Mouse (Mus musculus): ENCODE data around the gene Dstn.

DNA sequence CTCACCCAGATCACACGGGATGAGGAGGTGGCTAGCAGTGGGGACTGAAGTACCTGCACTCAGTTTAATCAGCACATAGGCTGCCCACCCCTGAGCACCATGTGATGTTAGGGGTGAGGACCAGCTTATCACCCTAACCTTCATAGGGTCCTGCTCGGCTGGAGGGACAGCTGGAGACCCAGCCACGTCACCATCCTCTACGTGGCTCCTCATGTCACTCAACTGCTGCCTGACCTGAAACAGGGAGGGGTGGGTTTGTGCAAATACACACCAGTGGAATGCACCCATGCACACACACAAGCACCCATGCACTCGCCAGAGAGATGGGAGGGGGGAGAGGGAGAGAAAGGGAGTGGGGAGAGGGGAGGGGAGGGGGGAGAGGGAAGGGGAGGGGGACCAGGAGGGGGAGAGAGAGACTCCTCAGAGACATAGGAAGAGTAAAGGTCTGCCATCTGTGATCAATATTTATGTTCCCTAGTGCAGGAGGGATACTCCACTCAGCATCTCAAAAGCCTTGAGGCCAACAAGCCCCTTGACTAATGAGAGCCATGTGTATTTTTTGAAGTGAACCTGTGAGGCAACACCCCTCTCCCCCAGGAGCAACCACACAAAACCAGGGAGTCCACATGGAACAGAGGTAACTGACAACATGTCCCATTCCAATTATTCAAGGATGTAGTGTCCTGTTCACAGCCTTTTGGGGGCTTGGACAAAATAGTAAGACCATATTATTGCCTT, 35.3 kb downstream of the Dstn start:
- TF ChIP-seq POLR2A (IDR thresholded peaks at IDR 0.05; ENCODE audit: insufficient read length, low read depth) (no peak), POLR2AphosphoS2 (IDR thresholded peaks at IDR 0.05; ENCODE audit: insufficient read length, low read depth) (peak; percentile 36), MAX (IDR thresholded peaks at IDR 0.05; ENCODE audit: low read depth) (no peak), MYOD1 (IDR thresholded peaks at IDR 0.05; ENCODE audit: control insufficient read depth in 1 of 3, insufficient read length in 2 of 3, low read depth in 2 of 3) (no peak), USF1 (IDR thresholded peaks at IDR 0.05; ENCODE audit: low read depth) (no peak), TCF12 (IDR thresholded peaks at IDR 0.05; ENCODE audit: insufficient read depth, poor library complexity, severe bottlenecking) (no peak)
